In the genomic region with DNA sequence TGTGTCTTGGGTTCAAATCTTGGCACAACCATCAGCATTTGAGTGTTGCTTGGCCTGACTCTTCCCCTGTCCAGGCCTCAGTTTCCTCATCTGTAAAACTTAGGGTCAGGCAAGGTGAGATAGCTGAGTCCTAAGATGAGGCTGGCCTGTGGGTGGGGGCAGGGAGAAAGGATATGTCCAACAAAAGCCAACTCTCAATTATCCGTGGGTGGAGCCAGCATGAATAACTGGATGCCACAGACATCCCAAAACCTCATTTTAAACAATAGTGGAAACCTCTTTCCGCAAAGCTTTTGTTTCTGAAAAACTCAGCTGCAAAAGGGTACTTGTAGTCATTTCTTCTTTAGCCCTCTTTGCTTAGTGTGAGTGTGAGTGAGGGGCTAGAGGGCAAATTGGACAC, we compare ENCODE assay signal across 1 mouse cellular context.
TF ChIP-seq lines count a peak whose summit lies in the region.

No protein-coding gene starts in this region.

TF ChIP-seq in C2C12, 6 proteins besides CTCF, POLR2A, EP300 and RAD21 (continued from another document):
- TF ChIP-seq MYOG (IDR thresholded peaks at IDR 0.05; ENCODE audit: control insufficient read depth, extremely low read depth, insufficient read length) (no peak), FOSL1 (IDR thresholded peaks at IDR 0.05; ENCODE audit: insufficient read depth, low read length, poor library complexity, severe bottlenecking) (no peak), USF1 (IDR thresholded peaks at IDR 0.05; ENCODE audit: low read depth) (no peak), MYOD1 (IDR thresholded peaks at IDR 0.05; ENCODE audit: control insufficient read depth, insufficient read length, low read depth) (no peak)
